Mouse (Mus musculus): ENCODE results near the gene Slc44a1. TPM values are rescaled to one million over a fixed set of nuclear protein-coding genes. Genes with fewer than 3 reads are reported as not detected.

The Slc44a1 gene
- polyA plus RNA-seq, 1 experiment from 2014 or later, result 27.9 TPM

DNA sequence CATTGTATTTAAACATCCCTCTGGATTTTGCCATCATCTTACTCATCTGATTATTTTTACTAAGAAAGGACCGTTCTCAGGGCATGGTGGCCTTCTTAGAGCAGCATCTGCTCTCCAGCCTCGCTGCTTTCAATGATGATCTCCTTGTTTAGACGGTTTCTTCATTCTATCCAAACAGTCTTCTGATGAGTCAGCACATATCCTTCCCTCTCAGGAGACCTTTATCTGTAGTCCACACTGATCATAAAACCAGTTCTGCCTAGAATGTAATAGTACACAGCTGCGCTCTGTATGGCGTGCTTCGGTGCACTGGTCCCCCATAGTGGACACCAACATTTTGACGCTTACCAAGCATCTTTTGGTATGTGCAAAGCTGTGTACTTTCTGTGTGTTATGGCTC, 19.5 kb downstream of the Slc44a1 start:
- 0 out of 2 replicates have a peak, but pooled peaks have one; percentile 25 for ATAC-seq
- Histone ChIP-seq H3K4me1 (replicated peaks; ENCODE audit: control insufficient read depth, insufficient read depth, low read length) (no peaks in the 10 kb centered on the region), H3K27ac (ENCODE audit: low read depth, low read length) (no peak overlapping the region), H3K4me2 (replicated peaks; ENCODE audit: low read depth) (no peak overlapping the region), H3K9ac (ENCODE audit: low read depth, low read length) (no peak overlapping the region), H3K4me3 (ENCODE audit: low read depth, low read length) (no peak overlapping the region), H3K9me3 (ENCODE audit: control insufficient read depth) (no peaks in the 10 kb centered on the region), H3K36me3 (ENCODE audit: control insufficient read depth, insufficient read depth) (no peaks in the 10 kb centered on the region), H3K27me3 (replicated peaks; ENCODE audit: control insufficient read depth, insufficient read depth, low read length) (no peaks in the 10 kb centered on the region)
- TF ChIP-seq CTCF (IDR thresholded peaks at IDR 0.05; ENCODE audit: low read depth), result no peak
- WGBS, result 50% methylated on average over 7 of the region's 7 CpGs

DNA sequence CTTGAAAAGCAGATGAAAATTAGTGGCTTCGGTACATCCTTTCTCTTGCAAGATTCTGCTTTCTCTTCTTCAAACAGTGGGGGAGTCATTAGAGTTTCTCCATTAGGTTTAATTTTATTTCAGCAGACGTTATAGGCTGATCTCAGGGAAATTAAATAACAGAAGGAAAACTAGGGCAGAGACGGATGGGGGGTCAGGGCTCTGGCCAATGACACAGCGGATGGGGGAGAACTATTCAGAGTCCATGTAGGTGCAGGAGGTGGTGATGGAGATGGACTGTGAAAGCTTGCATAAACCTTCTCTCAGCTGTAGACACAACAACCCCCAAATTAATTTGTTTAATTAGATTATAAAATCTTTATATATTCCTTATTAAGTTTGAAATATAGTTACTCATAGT, 20.8 kb downstream of the Slc44a1 start:
- Histone ChIP-seq H3K9me3 (ENCODE audit: control insufficient read depth) (no peaks in the 10 kb centered on the region), H3K9ac (ENCODE audit: low read depth, low read length) (no peak overlapping the region), H3K4me2 (replicated peaks; ENCODE audit: low read depth) (no peak overlapping the region), H3K27ac (ENCODE audit: low read depth, low read length) (no peak overlapping the region), H3K36me3 (ENCODE audit: control insufficient read depth, insufficient read depth) (no peaks in the 10 kb centered on the region), H3K27me3 (replicated peaks; ENCODE audit: control insufficient read depth, insufficient read depth, low read length) (no peaks in the 10 kb centered on the region), H3K4me3 (ENCODE audit: low read depth, low read length) (no peak overlapping the region), H3K4me1 (replicated peaks; ENCODE audit: control insufficient read depth, insufficient read depth, low read length) (no peaks in the 10 kb centered on the region)
- no peak for TF ChIP-seq CTCF (IDR thresholded peaks at IDR 0.05; ENCODE audit: low read depth)
- 93% methylated on average over 4 of the region's 4 CpGs for WGBS
- ATAC-seq, result no peak

DNA sequence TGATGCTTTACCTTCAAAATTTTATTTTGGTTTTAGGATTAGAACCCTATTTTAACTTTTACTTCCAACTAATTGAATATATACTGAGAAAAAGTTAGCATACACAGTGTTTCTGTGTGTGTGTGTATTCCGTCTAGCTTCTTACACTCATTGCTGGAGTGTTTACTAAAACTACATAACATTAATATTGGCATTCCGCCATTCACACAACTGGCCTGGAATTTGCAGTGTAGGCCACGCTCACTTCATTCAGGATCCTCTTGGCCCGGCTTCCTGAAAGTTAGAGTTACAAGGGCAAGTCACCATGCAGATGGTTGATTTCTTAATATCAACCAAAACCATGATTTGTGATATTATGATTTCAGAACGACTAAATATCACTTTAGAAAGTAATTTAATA, 21.9 kb downstream of the Slc44a1 start:
- Histone ChIP-seq H3K4me2 (replicated peaks; ENCODE audit: low read depth) (no peak overlapping the region), H3K4me3 (ENCODE audit: low read depth, low read length) (no peak overlapping the region), H3K4me1 (replicated peaks; ENCODE audit: control insufficient read depth, insufficient read depth, low read length) (no peaks in the 10 kb centered on the region), H3K9ac (ENCODE audit: low read depth, low read length) (no peak overlapping the region), H3K36me3 (ENCODE audit: control insufficient read depth, insufficient read depth) (no peaks in the 10 kb centered on the region), H3K27me3 (replicated peaks; ENCODE audit: control insufficient read depth, insufficient read depth, low read length) (no peaks in the 10 kb centered on the region), H3K9me3 (ENCODE audit: control insufficient read depth) (no peaks in the 10 kb centered on the region), H3K27ac (ENCODE audit: low read depth, low read length) (no peak overlapping the region)
- TF ChIP-seq CTCF (IDR thresholded peaks at IDR 0.05; ENCODE audit: low read depth), result no peak
- WGBS, result 55% methylated on average over 5 of the region's 5 CpGs
- ATAC-seq, result no peak

GRCm38 (mm10) chr4:53462505-53463251, 22.5 kb downstream of the Slc44a1 start:
- no peak for ATAC-seq
- Histone ChIP-seq H3K9ac (ENCODE audit: low read depth, low read length) (no peak overlapping the region), H3K9me3 (ENCODE audit: control insufficient read depth) (no peaks in the 10 kb centered on the region), H3K4me2 (replicated peaks; ENCODE audit: low read depth) (no peak overlapping the region), H3K36me3 (ENCODE audit: control insufficient read depth, insufficient read depth) (no peaks in the 10 kb centered on the region), H3K27ac (ENCODE audit: low read depth, low read length) (no peak overlapping the region), H3K27me3 (replicated peaks; ENCODE audit: control insufficient read depth, insufficient read depth, low read length) (no peaks in the 10 kb centered on the region), H3K4me1 (replicated peaks; ENCODE audit: control insufficient read depth, insufficient read depth, low read length) (no peaks in the 10 kb centered on the region), H3K4me3 (ENCODE audit: low read depth, low read length) (no peak overlapping the region)
- TF ChIP-seq CTCF (IDR thresholded peaks at IDR 0.05; ENCODE audit: low read depth), result peak; percentile 29; the same call in 1 of the 2 replicates
- WGBS, result 69% methylated on average over 18 of the region's 18 CpGs

- no peaks in the 10 kb centered on the region for H3K9me3 ChIP-seq (ENCODE audit: control insufficient read depth)
- no peaks in the 10 kb centered on the region for H3K27me3 ChIP-seq (replicated peaks; ENCODE audit: control insufficient read depth, insufficient read depth, low read length)
- no peak overlapping the region for H3K9ac ChIP-seq (ENCODE audit: low read depth, low read length)
- no peak overlapping the region for H3K4me2 ChIP-seq (replicated peaks; ENCODE audit: low read depth)
- no peaks in the 10 kb centered on the region for H3K36me3 ChIP-seq (ENCODE audit: control insufficient read depth, insufficient read depth)
- 83% methylated on average over 1 of the region's 1 CpGs for WGBS
- no peak overlapping the region for H3K4me3 ChIP-seq (ENCODE audit: low read depth, low read length)
- 0 out of 2 replicates have a peak, but pooled peaks cover 2% of the 10 kb centered on the region for H3K4me1 ChIP-seq (replicated peaks; ENCODE audit: control insufficient read depth, insufficient read depth, low read length)
- no peak for TF ChIP-seq CTCF (IDR thresholded peaks at IDR 0.05; ENCODE audit: low read depth)
- ATAC-seq, result no peak
- H3K27ac ChIP-seq (ENCODE audit: low read depth, low read length), result no peak overlapping the region
Observed at GRCm38 (mm10) chr4:53465887-53466286, 25.7 kb downstream of the Slc44a1 start.

GRCm38 (mm10) chr4:53469007-53469406, 28.8 kb downstream of the Slc44a1 start:
- WGBS, result 32% methylated on average over 6 of the region's 6 CpGs
- Histone ChIP-seq H3K4me1 (replicated peaks; ENCODE audit: control insufficient read depth, insufficient read depth, low read length) (0 out of 2 replicates have a peak, but pooled peaks cover 2% of the 10 kb centered on the region), H3K27me3 (replicated peaks; ENCODE audit: control insufficient read depth, insufficient read depth, low read length) (no peaks in the 10 kb centered on the region), H3K4me2 (replicated peaks; ENCODE audit: low read depth) (no peak overlapping the region), H3K9me3 (ENCODE audit: control insufficient read depth) (no peaks in the 10 kb centered on the region), H3K27ac (ENCODE audit: low read depth, low read length) (no peak overlapping the region), H3K9ac (ENCODE audit: low read depth, low read length) (no peak overlapping the region), H3K4me3 (ENCODE audit: low read depth, low read length) (no peak overlapping the region), H3K36me3 (ENCODE audit: control insufficient read depth, insufficient read depth) (no peaks in the 10 kb centered on the region)
- ATAC-seq, result peak; percentile 25
- TF ChIP-seq CTCF (IDR thresholded peaks at IDR 0.05; ENCODE audit: low read depth), result no peak

Measured in intestine, postnatal 0 days (tissue).